Comparison of ENCODE assay signal across 29 mouse cellular contexts in the genomic region with DNA sequence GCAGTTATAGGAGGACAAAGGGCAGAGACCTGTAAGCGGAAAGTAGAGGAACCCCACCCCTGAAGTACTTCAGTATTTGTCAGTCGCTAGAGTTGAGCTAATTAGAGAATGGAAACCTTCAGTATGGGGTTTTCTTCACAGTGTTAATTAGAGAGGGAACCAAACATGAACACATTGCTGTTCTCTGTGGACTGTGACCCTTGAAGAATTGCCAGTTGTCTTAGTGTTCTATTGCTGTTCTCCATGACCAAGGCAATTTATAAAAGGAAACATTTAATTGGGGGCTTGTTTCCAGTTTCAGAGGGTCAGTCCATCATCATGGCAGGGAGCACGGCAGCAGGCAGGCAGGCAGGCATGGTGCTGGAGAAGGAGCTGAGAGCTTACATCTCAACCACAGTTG.
"Had no signal": no experiment of that assay in that cellular context is flagged by ENCODE, and none has a peak within 500 bp of the region (broad histone marks: within the 10 kb centered on the region; RNA-seq: fewer than 3 reads in every experiment).

No protein-coding gene starts in this region.

- DNase-seq: heart, adult 2 months; heart, postnatal 10 days; heart, postnatal 14 days; heart, postnatal 36 days; heart, postnatal 4 days; kidney, postnatal 10 days; kidney, postnatal 4 days; layer of hippocampus, adult 9-11 months; layer of hippocampus, postnatal 36 days had no signal

- ATAC-seq: hindbrain, embryonic 16.5 days; hindbrain, postnatal 0 days; inflammation-experienced regulatory T-cells, adult 6 months; intestine, embryonic 15.5 days; intestine, embryonic 16.5 days; intestine, postnatal 0 days had no signal

- H3K27me3 ChIP-seq: heart, embryonic 13.5 days; heart, embryonic 15.5 days; hindbrain, embryonic 12.5 days; hindbrain, embryonic 13.5 days; hindbrain, embryonic 15.5 days; intestine, embryonic 15.5 days; kidney, embryonic 15.5 days had no signal

- H3K9me3 ChIP-seq: heart, embryonic 10.5 days; heart, embryonic 12.5 days; heart, embryonic 13.5 days; heart, embryonic 15.5 days; hindbrain, embryonic 10.5 days; hindbrain, embryonic 12.5 days; hindbrain, embryonic 13.5 days; hindbrain, embryonic 15.5 days; intestine, embryonic 15.5 days; kidney, embryonic 15.5 days had no signal

- H3K4me3 ChIP-seq: heart, adult 2 months; heart, embryonic 10.5 days; heart, embryonic 12.5 days; heart, embryonic 13.5 days; heart, embryonic 15.5 days; hindbrain, embryonic 10.5 days; hindbrain, embryonic 12.5 days; hindbrain, embryonic 13.5 days; hindbrain, embryonic 15.5 days; intestine, embryonic 15.5 days; kidney, embryonic 15.5 days; layer of hippocampus, adult 2 months; left cerebral cortex, adult 2 months had no signal

- H3K4me1 ChIP-seq: heart, embryonic 10.5 days; heart, embryonic 12.5 days; heart, embryonic 13.5 days; heart, embryonic 15.5 days; hindbrain, embryonic 10.5 days; hindbrain, embryonic 12.5 days; hindbrain, embryonic 13.5 days; hindbrain, embryonic 15.5 days; intestine, embryonic 15.5 days; kidney, embryonic 15.5 days had no signal

- H3K4me2 ChIP-seq: heart, embryonic 11.5 days; heart, embryonic 12.5 days; heart, embryonic 13.5 days; heart, embryonic 15.5 days; hindbrain, embryonic 12.5 days; hindbrain, embryonic 13.5 days; hindbrain, embryonic 14.5 days; hindbrain, embryonic 15.5 days; intestine, embryonic 15.5 days; kidney, embryonic 15.5 days had no signal

- H3K27ac ChIP-seq: heart, adult 2 months; heart, embryonic 10.5 days; heart, embryonic 13.5 days; heart, embryonic 15.5 days; hindbrain, embryonic 10.5 days; hindbrain, embryonic 12.5 days; hindbrain, embryonic 13.5 days; hindbrain, embryonic 14.5 days; hindbrain, embryonic 15.5 days; hindbrain, postnatal 0 days; intestine, embryonic 15.5 days; kidney, embryonic 15.5 days; kidney, postnatal 0 days; layer of hippocampus, adult 2 months; left cerebral cortex, adult 2 months had no signal

- H3K9ac ChIP-seq: heart, embryonic 12.5 days; heart, embryonic 13.5 days; heart, embryonic 15.5 days; hindbrain, embryonic 12.5 days; hindbrain, embryonic 13.5 days; hindbrain, embryonic 14.5 days; hindbrain, embryonic 15.5 days; intestine, embryonic 15.5 days; kidney, embryonic 15.5 days had no signal

- H3K36me3 ChIP-seq: heart, embryonic 10.5 days; heart, embryonic 12.5 days; heart, embryonic 13.5 days; heart, embryonic 15.5 days; hindbrain, embryonic 10.5 days; hindbrain, embryonic 12.5 days; hindbrain, embryonic 13.5 days; hindbrain, embryonic 15.5 days; intestine, embryonic 15.5 days; kidney, embryonic 15.5 days had no signal
